In the genomic region with DNA sequence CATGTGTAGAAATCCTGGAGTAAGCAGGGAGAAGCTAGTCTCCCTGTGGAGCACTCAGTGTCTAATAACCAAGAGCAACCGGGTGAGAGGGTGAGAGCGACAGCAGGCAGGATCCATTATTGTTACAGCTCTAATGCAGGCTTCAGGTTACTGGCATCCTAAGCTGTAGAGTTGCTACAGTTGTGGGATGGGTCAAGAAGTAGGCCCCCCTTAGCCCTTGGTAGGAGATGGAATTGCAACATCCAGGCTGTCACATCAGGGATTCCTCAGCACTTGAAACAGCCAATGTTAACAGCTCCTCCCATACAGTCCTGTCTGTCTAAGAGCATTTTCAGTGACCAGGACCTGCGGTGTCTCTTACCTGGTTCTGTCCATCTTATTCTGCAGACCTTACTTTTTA, we compare ENCODE assay signal across 16 mouse cellular contexts. TPM values are rescaled to one million over a fixed set of nuclear protein-coding genes. Genes with fewer than 3 reads are reported as not detected.
DNase-seq lines count a peak whose midpoint lies in the region; ATAC-seq and TF ChIP-seq lines count a peak whose summit lies in the region.
"Had no signal": no experiment of that assay in that cellular context is flagged by ENCODE, and none has a peak within 500 bp of the region (broad histone marks: within the 10 kb centered on the region; RNA-seq: fewer than 3 reads in every experiment).

No protein-coding gene starts in this region.

- H3K4me2 ChIP-seq in kidney, postnatal 0 days (ENCODE audit: low read length), result no peak overlapping the region
- H3K4me2 ChIP-seq: midbrain, embryonic 13.5 days; neural tube, embryonic 12.5 days had no signal

- 22% methylated on average over 3 of the region's 3 CpGs for WGBS in kidney, postnatal 0 days

- peaks cover 11% of the 10 kb centered on the region for H3K79me2 ChIP-seq in MEL (ENCODE audit: control insufficient read depth, insufficient read depth, low read length, poor library complexity)

- TF ChIP-seq CTCF in kidney, postnatal 0 days (IDR thresholded peaks at IDR 0.05; ENCODE audit: low read depth), result 0 out of 2 replicates have a peak, but pooled peaks have one; percentile 6
- TF ChIP-seq CTCF in MEL (IDR thresholded peaks at IDR 0.05 in 2 of 3, conservative IDR thresholded peaks at IDR 0.05 in 1 of 3; ENCODE audit: control insufficient read depth in 1 of 3, insufficient read depth in 1 of 3, low read depth in 2 of 3, low read length in 3 of 3, poor library complexity in 1 of 3, severe bottlenecking in 1 of 3), result no peak

- H3K27me3 ChIP-seq in kidney, postnatal 0 days (ENCODE audit: insufficient read depth, low read length), result no peaks in the 10 kb centered on the region
- no peaks in the 10 kb centered on the region for H3K27me3 ChIP-seq in MEL (ENCODE audit: control insufficient read depth in 1 of 2, insufficient read depth in 2 of 2, low read length in 2 of 2)
- H3K27me3 ChIP-seq: liver, embryonic 15.5 days; midbrain, embryonic 13.5 days; neural tube, embryonic 12.5 days had no signal

- DNase-seq in kidney, postnatal 0 days (ENCODE audit: low spot score), result peak; percentile 36
- no peak for DNase-seq in kidney, postnatal 4 days
- DNase-seq in MEL (ENCODE audit: low read depth, low spot score) (peak; percentile 37), adipocyte (ENCODE audit: low spot score) (no peak)
- peak; percentile 38 for DNase-seq in embryo, embryonic 10.5 days (ENCODE audit: low spot score)
- DNase-seq in lung, postnatal 25 days (ENCODE audit: low spot score), result peak; percentile 37
- no peak for DNase-seq in c-Kit-positive CD71-positive TER-119-positive erythroid progenitor cells, embryonic 14.5 days (ENCODE audit: low spot score)
- DNase-seq: cerebellum, postnatal 36 days; heart, adult 2 months; heart, postnatal 4 days; kidney, adult 8-10 months had no signal

- TF ChIP-seq POLR2A in MEL (IDR thresholded peaks at IDR 0.05; ENCODE audit: control insufficient read depth in 1 of 2, insufficient read depth in 1 of 2, low read depth in 1 of 2, low read length in 2 of 2, poor library complexity in 1 of 2), result no peak

- TF ChIP-seq EP300 in MEL (IDR thresholded peaks at IDR 0.05; ENCODE audit: low read depth in 1 of 2, low read length in 2 of 2), result no peak

- no peak for ATAC-seq in kidney, postnatal 0 days (replicated peaks; ENCODE audit: low FRiP score, low read depth)
- ATAC-seq in cerebellum, adult (ENCODE audit: insufficient number of reproducible peaks, low FRiP score, low TSS enrichment), result no peak
- ATAC-seq: activated CD4-positive, CD25-positive, alpha-beta regulatory T cell, adult 4 months; midbrain, embryonic 13.5 days had no signal

- no peaks in the 10 kb centered on the region; the same call in 1 of the 2 replicates for H3K4me1 ChIP-seq in kidney, postnatal 0 days (replicated peaks; ENCODE audit: insufficient read depth, low read length)
- peaks cover 29 to 34% of the 10 kb centered on the region in 2 experiments for H3K4me1 ChIP-seq in MEL (ENCODE audit: control insufficient read depth in 1 of 2, insufficient read depth in 2 of 2, low read length in 2 of 2)

- no peak overlapping the region for H3K27ac ChIP-seq in kidney, postnatal 0 days
- no peak overlapping the region for H3K27ac ChIP-seq in MEL (ENCODE audit: control insufficient read depth, low read depth, low read length)
- H3K27ac ChIP-seq: heart, adult 2 months; liver, embryonic 15.5 days; midbrain, embryonic 13.5 days; neural tube, embryonic 12.5 days had no signal

- no peak for TF ChIP-seq RAD21 in MEL (IDR thresholded peaks at IDR 0.05; ENCODE audit: low read depth, low read length)

- H3K9ac ChIP-seq in kidney, postnatal 0 days (ENCODE audit: low read depth, low read length), result no peak overlapping the region
- H3K9ac ChIP-seq in MEL (ENCODE audit: control insufficient read depth, low read depth, low read length, poor library complexity, severe bottlenecking), result no peak overlapping the region
- H3K9ac ChIP-seq: liver, embryonic 15.5 days; midbrain, embryonic 13.5 days; neural tube, embryonic 12.5 days had no signal

- no peaks in the 10 kb centered on the region for H3K36me3 ChIP-seq in kidney, postnatal 0 days (ENCODE audit: insufficient read depth, low read length)
- H3K36me3 ChIP-seq in MEL (ENCODE audit: control insufficient read depth in 1 of 2, insufficient read depth in 2 of 2, low read length in 2 of 2), result peaks cover 0 to 28% of the 10 kb centered on the region in 2 experiments; a peak in 2 of 4 replicates
- H3K36me3 ChIP-seq: liver, embryonic 15.5 days; midbrain, embryonic 13.5 days; neural tube, embryonic 12.5 days had no signal

- no peak overlapping the region for H3K4me3 ChIP-seq in kidney, postnatal 0 days (replicated peaks; ENCODE audit: low read depth, low read length)
- H3K4me3 ChIP-seq in MEL (ENCODE audit: control insufficient read depth in 1 of 2, insufficient read depth in 1 of 2, low read depth in 2 of 2, low read length in 2 of 2), result no peak overlapping the region
- H3K4me3 ChIP-seq: heart, adult 2 months; liver, embryonic 15.5 days; midbrain, embryonic 13.5 days; neural tube, embryonic 12.5 days had no signal

- H3K9me3 ChIP-seq in kidney, postnatal 0 days (replicated peaks; ENCODE audit: low read length), result no peaks in the 10 kb centered on the region
- H3K9me3 ChIP-seq in MEL (replicated peaks; ENCODE audit: insufficient read depth, low read length), result no peaks in the 10 kb centered on the region
- H3K9me3 ChIP-seq: liver, embryonic 15.5 days; midbrain, embryonic 13.5 days; neural tube, embryonic 12.5 days had no signal

TF ChIP-seq in MEL, 35 proteins besides CTCF, POLR2A, EP300 and RAD21:
- TF ChIP-seq SMC3 (IDR thresholded peaks at IDR 0.05; ENCODE audit: low read depth, low read length), result no peak
- no peak for TF ChIP-seq ELF1 (IDR thresholded peaks at IDR 0.05; ENCODE audit: low read depth, low read length)
- no peak for TF ChIP-seq GABPA (IDR thresholded peaks at IDR 0.05; ENCODE audit: low read depth, low read length)
- no peak for TF ChIP-seq BHLHE40 (IDR thresholded peaks at IDR 0.05; ENCODE audit: borderline replicate concordance, low read depth, low read length)
- no peak for TF ChIP-seq ZMIZ1 (IDR thresholded peaks at IDR 0.05; ENCODE audit: low read depth, low read length)
TF ChIP-seq in MEL: peak in this region for 0.

RNA-seq across cellular contexts. Expression of gene Gm49336, which starts 5.0 kb away (rescaled TPM):
- polyA plus RNA-seq in kidney, postnatal 0 days (2015; fragmentation: Nextera tagmentation; extraction: Ambion mirVana), result 32.6 and 33.4 TPM in 2 replicates
- 75.6 and 87.9 TPM in 2 replicates for total RNA-seq in MEL (2012; rRNA removed)
- polyA plus RNA-seq in MEL (2012; ENCODE audit: insufficient read depth in 1 of 2, insufficient read length in 2 of 2, low read depth in 1 of 2, low replicate concordance in 2 of 2, missing spikeins in 1 of 2), result 10 to 100 TPM; 37.1 to 59.9 TPM

RNA-seq across cellular contexts. Expression of gene Nupl1, which starts 5.1 kb away (rescaled TPM):
- not detected in 2 replicates for polyA plus RNA-seq in kidney, postnatal 0 days (2015; fragmentation: Nextera tagmentation; extraction: Ambion mirVana)
- total RNA-seq in MEL (2012; rRNA removed), result not detected in 2 replicates
- polyA plus RNA-seq in MEL (2012; ENCODE audit: insufficient read depth in 1 of 2, insufficient read length in 2 of 2, low read depth in 1 of 2, low replicate concordance in 2 of 2, missing spikeins in 1 of 2), result not detected
- total RNA-seq: heart, adult 2 months; heart, postnatal 4 days had no signal
- polyA plus RNA-seq: heart, adult 2 months; neural tube, embryonic 12.5 days had no signal

RNA-seq across cellular contexts. Expression of gene Mtmr6, which starts 8.7 kb away (rescaled TPM):
- 31.3 and 32.2 TPM in 2 replicates for polyA plus RNA-seq in kidney, postnatal 0 days (2015; fragmentation: Nextera tagmentation; extraction: Ambion mirVana)
- total RNA-seq in MEL (2012; rRNA removed), result 29.1 and 32.5 TPM in 2 replicates
- polyA plus RNA-seq in MEL (2012; ENCODE audit: insufficient read depth in 1 of 2, insufficient read length in 2 of 2, low read depth in 1 of 2, low replicate concordance in 2 of 2, missing spikeins in 1 of 2), result 10 to 100 TPM in 1 of 2 experiments, not detected in 1; 21.3 TPM

RNA-seq across cellular contexts. Expression of gene Atp8a2, which starts 59.4 kb away (rescaled TPM):
- polyA plus RNA-seq in kidney, postnatal 0 days (2015; fragmentation: Nextera tagmentation; extraction: Ambion mirVana), result 0.59 and 0.84 TPM in 2 replicates
- total RNA-seq in MEL (2012; rRNA removed), result 0.16 and 0.39 TPM in 2 replicates
- under 1 TPM in 1 of 2 experiments, not detected in 1; 0.29 TPM for polyA plus RNA-seq in MEL (2012; ENCODE audit: insufficient read depth in 1 of 2, insufficient read length in 2 of 2, low read depth in 1 of 2, low replicate concordance in 2 of 2, missing spikeins in 1 of 2)

Comparison
In these comparisons a context has a peak if more than half of its experiments do, and no peak if none do; other contexts are left out.
1. DNase-seq: peak in kidney, postnatal 0 days (single experiment), MEL (single experiment), embryo, embryonic 10.5 days (single experiment) and lung, postnatal 25 days (single experiment); none in kidney, postnatal 4 days (0 of 2), c-Kit-positive CD71-positive TER-119-positive erythroid progenitor cells, embryonic 14.5 days (single experiment) and adipocyte (single experiment).